Mouse (Mus musculus) embryonic facial prominence, embryonic 11.5 days (tissue): ENCODE results near the gene Has1. TPM values are rescaled to one million over a fixed set of nuclear protein-coding genes. Genes with fewer than 3 reads are reported as not detected.

Source experiments
- ATAC-seq: fragments of 200-750 bp; cut with Nextera tagmentation; replicated peaks from 2 replicates; pipeline ENCODE4 v1.8.0; 2017; ENCODE audit warnings: low read depth; ENCODE audit not compliant: insufficient number of reproducible peaks, low FRiP score, low TSS enrichment
- DNase-seq: peaks from one replicate; pipeline ENCODE4 v3.0.0-alpha.2; 2015; ENCODE audit warnings: low spot score
- H3K27ac ChIP-seq: fragments of 300-500 bp; sonication (generic); replicated peaks from 2 replicates; pipeline ENCODE4 v1.5.1; 2014; ENCODE audit warnings: mild to moderate bottlenecking, low read depth, low read length, control low read depth
- H3K27me3 ChIP-seq: fragments of 300-500 bp; sonication (generic); 2 replicates; pipeline ENCODE4 v1.6.1; 2014; ENCODE audit warnings: mild to moderate bottlenecking, low read length, moderate library complexity, mixed read lengths; ENCODE audit not compliant: control insufficient read depth, insufficient read depth
- H3K36me3 ChIP-seq: fragments of 300-500 bp; sonication (generic); replicated peaks from 2 replicates; pipeline ENCODE4 v1.6.1; 2014; ENCODE audit warnings: low read depth, mild to moderate bottlenecking, low read length, moderate library complexity, mixed read lengths; ENCODE audit not compliant: control insufficient read depth, insufficient read depth
- H3K4me1 ChIP-seq: fragments of 300-500 bp; sonication (generic); 2 replicates; pipeline ENCODE4 v1.6.1; 2014; ENCODE audit warnings: low read length, mixed read lengths; ENCODE audit not compliant: control insufficient read depth, insufficient read depth
- H3K4me2 ChIP-seq: fragments of 300-500 bp; sonication (generic); 2 replicates; pipeline ENCODE4 v1.6.1; 2014; ENCODE audit warnings: low read depth, mild to moderate bottlenecking, control low read depth, low read length, moderate library complexity
- H3K4me3 ChIP-seq: fragments of 300-500 bp; sonication (generic); 2 replicates; pipeline ENCODE4 v1.5.1; 2014; ENCODE audit warnings: low read depth, low read length, control low read depth
- H3K9ac ChIP-seq: fragments of 300-500 bp; sonication (generic); replicated peaks from 2 replicates; pipeline ENCODE4 v1.6.1; 2014; ENCODE audit warnings: mild to moderate bottlenecking, control low read depth, low read length
- H3K9me3 ChIP-seq: fragments of 300-500 bp; sonication (generic); replicated peaks from 2 replicates; pipeline ENCODE4 v1.6.1; 2016; ENCODE audit warnings: mild to moderate bottlenecking, low read length, inconsistent platforms, mixed read lengths; ENCODE audit not compliant: control insufficient read depth
- WGBS: fragments of 180-500 bp; shearing (Covaris S2); extraction: QIAGEN DNeasy Blood & Tissue Kit; methylation state at CpG from one replicate; pipeline ENCODE4 v1.1.7; 2014; 5-methylcytosine and 5-hydroxymethylcytosine counted together
- polyA plus RNA-seq: library from polyadenylated mRNA; unstranded; fragments of >200 nt; fragmentation: Nextera tagmentation; extraction: Ambion mirVana; gene quantifications from 2 replicates; pipeline ENCODE4 v1.2.1, GENCODE M21; 2014

Has1 gene
- polyA plus RNA-seq, 1 experiment from 2014 or later: 0.70 TPM

DNA sequence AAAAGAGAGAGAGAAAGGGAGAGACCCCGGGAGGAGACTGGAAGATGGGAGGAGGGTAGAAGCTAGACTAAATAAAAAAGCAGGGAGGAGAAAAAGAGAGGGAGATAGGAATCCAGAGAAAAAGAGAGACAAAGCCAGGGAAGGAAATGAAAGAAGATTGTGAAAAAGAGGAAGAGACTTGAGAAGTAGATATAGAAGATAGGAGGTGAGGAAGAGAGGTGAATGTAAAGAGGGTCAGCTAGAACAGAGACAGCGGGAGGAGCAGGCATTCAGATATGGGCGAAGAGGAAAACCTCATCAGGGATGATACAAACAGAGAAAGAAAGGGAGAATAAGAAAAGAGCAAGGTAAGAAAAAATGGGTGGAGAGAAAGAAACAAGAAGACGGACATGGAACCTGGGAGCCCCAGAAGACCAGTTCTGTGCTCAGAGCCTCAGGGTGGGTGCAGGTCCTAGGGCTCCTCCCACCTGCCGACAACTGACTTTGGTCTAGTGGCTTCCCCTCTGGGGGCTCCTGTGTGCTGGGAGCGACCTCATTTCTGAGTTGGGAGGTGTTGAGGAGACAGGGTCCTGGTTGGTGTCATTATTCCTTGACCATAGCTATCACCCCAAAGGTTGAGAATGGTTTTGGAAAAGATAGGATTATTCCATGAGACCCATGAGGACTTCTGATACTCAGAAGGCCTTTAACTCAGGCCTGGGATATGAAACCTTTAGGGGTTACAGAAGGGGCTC, 25.8 kb downstream of the Has1 start:
- WGBS: 3% methylated on average over 6 of the region's 6 CpGs
- Histone ChIP-seq H3K9ac (peak overlapping the region; percentile 88), H3K27ac (peak overlapping the region; percentile 100), H3K36me3 (no peaks in the 10 kb centered on the region; the same call in 1 of the 2 replicates), H3K27me3 (no peaks in the 10 kb centered on the region), H3K4me1 (peaks cover 7% of the 10 kb centered on the region), H3K4me3 (peak overlapping the region; percentile 86), H3K4me2 (peak overlapping the region; percentile 76), H3K9me3 (no peaks in the 10 kb centered on the region)
- DNase-seq (no peak), ATAC-seq (no peak)

DNA sequence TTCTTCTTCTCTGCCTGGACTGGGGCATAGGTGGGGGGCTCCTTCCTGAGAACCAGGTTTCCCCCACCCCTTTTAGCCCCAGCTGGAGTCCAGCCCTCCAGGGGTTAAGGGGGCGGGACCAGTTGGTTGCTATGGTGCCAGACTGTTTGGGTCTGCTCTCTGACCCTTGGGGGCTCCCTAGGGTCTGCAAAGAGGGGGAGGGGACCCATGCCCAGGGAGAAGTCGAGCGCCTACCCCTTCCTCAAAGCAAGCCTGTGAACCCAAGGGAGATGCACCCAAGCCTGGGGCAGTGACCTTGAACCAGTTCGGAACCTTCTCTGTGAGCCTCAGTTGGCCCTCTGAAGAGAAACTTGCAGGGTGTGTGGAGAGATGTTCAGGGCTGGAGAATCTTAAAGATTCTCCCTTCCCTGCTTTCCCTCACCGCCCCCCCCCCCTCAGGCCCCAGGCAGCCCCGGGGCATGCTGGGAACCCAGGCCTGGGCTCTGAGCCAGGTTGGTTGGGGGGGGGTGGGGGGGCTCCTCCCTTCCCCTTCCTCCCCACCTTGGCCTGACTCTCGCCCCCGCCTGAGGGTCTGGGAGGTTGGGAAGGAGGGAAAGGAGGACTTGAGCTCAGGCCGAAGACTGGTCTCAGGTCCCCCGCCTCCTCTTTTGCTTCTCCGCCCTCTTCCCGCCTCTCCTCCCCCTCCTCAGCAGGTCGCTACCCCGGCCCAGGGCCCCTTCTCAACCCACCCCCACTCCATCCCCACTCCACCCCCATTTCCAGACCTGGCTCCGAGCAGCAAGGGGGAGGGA, 26.6 kb downstream of the Has1 start:
- Histone ChIP-seq H3K27me3 (no peaks in the 10 kb centered on the region), H3K4me3 (peak overlapping the region; percentile 86), H3K9me3 (no peaks in the 10 kb centered on the region), H3K4me1 (peaks cover 5% of the 10 kb centered on the region), H3K9ac (peak overlapping the region; percentile 88), H3K36me3 (no peaks in the 10 kb centered on the region; the same call in 1 of the 2 replicates), H3K27ac (peak overlapping the region; percentile 100), H3K4me2 (peak overlapping the region; percentile 76)
- ATAC-seq (peak; percentile 64), DNase-seq (peak; percentile 91)
- 0% methylated on average over 11 of the region's 15 CpGs for WGBS

DNA sequence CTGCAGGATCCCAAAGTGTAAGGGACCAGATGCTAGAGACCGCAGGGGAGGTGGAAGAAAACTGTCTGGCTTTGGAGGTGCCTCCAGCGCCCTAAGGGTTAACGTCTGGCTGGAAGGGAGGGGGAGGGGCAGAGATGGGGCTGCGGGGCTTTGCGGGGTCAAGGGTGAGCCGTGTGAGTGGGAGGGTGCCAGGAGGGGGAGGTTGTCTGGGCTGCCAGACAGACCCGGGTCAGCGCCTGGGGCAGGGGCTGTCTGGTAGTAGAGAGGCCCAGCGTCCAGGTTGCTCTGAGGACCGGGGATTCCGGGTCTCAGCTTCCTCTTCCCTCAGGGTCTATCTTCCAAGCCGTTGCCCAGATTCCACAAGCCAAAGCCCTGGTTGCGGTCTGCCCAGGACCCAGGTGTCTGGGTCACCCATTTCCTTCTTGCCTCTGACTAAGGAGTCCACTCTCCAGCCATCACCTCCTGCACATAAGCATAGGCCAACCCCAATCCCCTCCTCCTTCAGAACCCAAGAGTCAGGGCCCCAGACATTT, 27.3 kb downstream of the Has1 start:
- peak; percentile 86 for DNase-seq
- peaks cover 5% of the 10 kb centered on the region for H3K4me1 ChIP-seq
- peak overlapping the region; percentile 86 for H3K4me3 ChIP-seq
- H3K4me2 ChIP-seq: peak overlapping the region; percentile 76
- H3K9me3 ChIP-seq: no peaks in the 10 kb centered on the region
- peak overlapping the region; percentile 88 for H3K9ac ChIP-seq
- peak; percentile 31 for ATAC-seq
- H3K36me3 ChIP-seq: no peaks in the 10 kb centered on the region; the same call in 1 of the 2 replicates
- H3K27ac ChIP-seq: peak overlapping the region; percentile 100
- under 1% methylated on average over 12 of the region's 13 CpGs for WGBS
- H3K27me3 ChIP-seq: no peaks in the 10 kb centered on the region

DNA sequence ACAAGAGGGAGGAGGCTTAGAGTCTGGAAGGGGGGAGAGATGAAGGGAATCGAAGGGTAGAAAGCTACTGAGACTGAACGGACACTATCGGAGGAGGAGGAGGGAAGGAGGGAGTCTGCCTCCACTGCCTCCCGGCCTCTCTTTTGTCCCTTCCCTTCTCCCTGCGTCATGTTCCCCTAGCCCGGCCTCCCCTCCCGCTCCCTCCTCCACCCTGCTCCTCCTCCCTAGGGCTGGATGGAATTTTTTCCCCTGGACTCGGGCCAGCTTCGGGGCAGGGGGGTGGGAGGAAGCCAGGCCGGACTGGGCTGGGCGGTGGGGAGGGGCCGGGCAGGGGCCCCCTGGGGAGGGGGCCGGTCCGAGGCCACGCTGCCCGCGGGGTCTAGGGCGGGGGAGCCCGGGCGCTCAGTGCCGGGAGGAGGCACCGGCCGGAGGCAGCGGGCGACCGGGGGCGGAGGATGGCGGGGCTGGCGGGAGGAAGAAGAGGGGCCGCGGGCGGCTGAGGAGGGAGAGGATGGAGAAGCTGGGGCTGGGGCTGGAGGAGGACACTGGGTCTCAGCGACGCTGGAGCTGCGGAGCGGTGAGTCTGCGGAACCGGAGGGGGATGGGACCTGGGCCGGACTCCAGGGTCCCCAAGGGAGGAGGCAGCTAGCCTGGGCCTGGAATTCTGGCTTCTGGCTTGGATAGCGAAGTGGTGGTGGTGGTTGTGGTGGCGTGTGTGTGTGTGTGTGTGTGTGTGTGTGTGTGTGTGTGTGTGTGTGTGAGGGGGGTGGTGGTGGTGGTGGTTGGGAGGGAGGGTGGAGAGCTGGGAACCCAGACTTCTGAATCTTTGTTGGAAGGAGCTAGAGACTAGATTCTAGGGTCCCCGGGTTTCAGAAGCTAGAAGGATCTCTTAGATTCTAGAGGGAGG, 28.0 kb downstream of the Has1 start, which contains the start of gene Spaca6:
Gene Spaca6, plus strand, starts transcription at position 408 of the 907 bp plus-strand sequence.
- Histone ChIP-seq H3K9ac (peak within 1 kb of the TSS; percentile 88), H3K27me3 (no peaks in the 10 kb centered on the region), H3K4me2 (peak within 1 kb of the TSS; percentile 76), H3K4me1 (peaks cover 5% of the 10 kb centered on the region), H3K36me3 (no peaks in the 10 kb centered on the region; the same call in 1 of the 2 replicates), H3K4me3 (peak within 1 kb of the TSS; percentile 86), H3K27ac (peak within 1 kb of the TSS; percentile 100), H3K9me3 (no peaks in the 10 kb centered on the region)
- DNase-seq: peak; percentile 93
- WGBS: 1% methylated on average over 33 of the region's 42 CpGs
- ATAC-seq: peak; percentile 83

DNA sequence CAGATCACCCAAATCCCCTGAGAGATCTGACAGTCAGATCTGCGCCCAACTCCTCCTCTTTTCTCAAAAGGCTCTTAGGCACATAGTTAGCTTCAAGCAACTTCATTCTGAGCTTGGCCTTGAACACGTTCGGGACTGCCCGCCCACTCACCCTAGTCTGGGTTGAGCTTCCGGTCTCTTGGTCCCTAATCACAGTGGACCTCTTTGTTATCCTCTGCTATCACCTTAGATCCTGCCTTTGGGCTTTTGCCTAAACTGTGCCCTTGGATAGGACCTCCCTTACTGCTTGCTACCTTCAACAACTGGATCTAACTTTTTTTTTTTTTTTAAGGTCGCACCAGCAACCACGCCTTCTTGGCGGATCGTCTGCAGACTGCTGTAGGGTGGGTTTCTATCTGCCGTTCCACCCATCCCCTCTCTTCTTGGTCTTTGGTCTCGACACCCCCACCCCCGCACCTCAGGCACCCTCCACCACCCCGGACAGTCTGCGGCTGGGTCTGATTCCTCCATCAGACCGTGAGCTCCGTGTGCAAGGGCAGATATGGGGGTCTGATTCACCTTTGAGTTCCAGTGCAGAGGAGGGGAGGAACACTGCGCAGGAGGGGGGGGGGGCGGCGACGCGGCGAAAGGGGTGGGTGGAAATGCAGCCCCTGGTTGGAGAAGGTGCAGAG, 28.9 kb downstream of the Has1 start:
- H3K9ac ChIP-seq: peak overlapping the region; percentile 88
- WGBS: under 1% methylated on average over 19 of the region's 22 CpGs
- ATAC-seq (peak; percentile 30), DNase-seq (peak; percentile 66)
- H3K27ac ChIP-seq: peak overlapping the region; percentile 100
- peaks cover 1% of the 10 kb centered on the region for H3K4me1 ChIP-seq
- peak overlapping the region; percentile 69 for H3K4me2 ChIP-seq
- H3K9me3 ChIP-seq: no peaks in the 10 kb centered on the region
- no peaks in the 10 kb centered on the region for H3K36me3 ChIP-seq
- no peaks in the 10 kb centered on the region for H3K27me3 ChIP-seq
- peak overlapping the region; percentile 86 for H3K4me3 ChIP-seq

DNA sequence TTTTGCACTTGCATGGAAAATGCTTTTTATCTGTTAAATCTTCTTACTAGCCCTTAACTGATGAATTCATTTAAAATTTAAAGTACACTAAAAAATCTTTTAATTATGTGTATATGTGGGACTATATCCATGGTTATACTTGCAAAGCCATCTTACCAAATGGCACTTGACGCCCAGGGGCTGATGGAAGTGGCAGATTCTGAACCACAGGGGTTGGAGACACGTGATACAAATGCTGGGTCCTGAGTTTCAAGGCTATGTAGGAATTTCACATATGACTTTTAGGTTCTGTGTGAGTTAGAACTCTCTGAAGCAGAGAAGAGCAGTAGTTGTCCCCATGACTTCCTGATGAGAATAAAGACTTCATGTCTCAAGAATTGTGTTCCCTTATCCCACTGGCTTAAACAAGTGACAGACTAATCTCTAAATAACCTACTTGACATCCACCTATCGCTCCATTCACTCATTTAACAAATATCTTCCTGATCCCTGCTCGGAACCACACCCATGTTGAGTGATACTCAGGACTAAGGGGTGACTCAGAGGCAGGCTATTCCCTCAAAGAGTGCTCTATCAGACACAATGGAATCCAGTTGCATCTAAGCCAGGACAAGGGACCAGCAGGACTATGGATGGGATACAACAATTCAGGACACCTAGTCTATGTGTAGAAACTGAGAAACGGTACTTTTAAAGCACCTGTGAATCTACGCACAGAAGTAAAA, 31.2 kb downstream of the Has1 start:
- no peak overlapping the region for H3K4me3 ChIP-seq
- no peaks in the 10 kb centered on the region for H3K9me3 ChIP-seq
- no peaks in the 10 kb centered on the region for H3K36me3 ChIP-seq
- no peak overlapping the region for H3K9ac ChIP-seq
- no peak for ATAC-seq
- 80% methylated on average over 6 of the region's 6 CpGs for WGBS
- H3K4me2 ChIP-seq: no peak overlapping the region
- no peak for DNase-seq
- no peaks in the 10 kb centered on the region for H3K27me3 ChIP-seq
- H3K4me1 ChIP-seq: no peaks in the 10 kb centered on the region
- no peak overlapping the region for H3K27ac ChIP-seq
